Mouse (Mus musculus) heart, embryonic 10.5 days (tissue): Measurements from ENCODE around the gene Ccdc3. TPM values are rescaled to one million over a fixed set of nuclear protein-coding genes. Genes with fewer than 3 reads are reported as not detected.
"Not testable (repeated sequence)": the region's sequence is repeated elsewhere in the genome, so short reads cannot be mapped to it uniquely, and the experiment has no call there.

ENCODE experiments used
- DNase-seq: peaks from one replicate; pipeline ENCODE4 v3.0.0-alpha.2; 2017; ENCODE audit warnings: low spot score
- H3K27ac ChIP-seq: fragments of 300-500 bp; sonication (generic); 2 replicates; pipeline ENCODE4 v1.5.1; 2016; ENCODE audit warnings: mild to moderate bottlenecking
- H3K27me3 ChIP-seq: fragments of 300-500 bp; sonication (generic); 2 replicates; pipeline ENCODE4 v1.6.1; 2016; ENCODE audit warnings: mild to moderate bottlenecking; ENCODE audit not compliant: poor library complexity, insufficient read depth, severe bottlenecking
- H3K36me3 ChIP-seq: fragments of 300-500 bp; sonication (generic); 2 replicates; pipeline ENCODE4 v1.6.1; 2016; ENCODE audit warnings: mild to moderate bottlenecking, moderate library complexity
- H3K4me1 ChIP-seq: fragments of 300-500 bp; sonication (generic); 2 replicates; pipeline ENCODE4 v1.6.1; 2016; ENCODE audit warnings: mild to moderate bottlenecking
- H3K4me3 ChIP-seq: fragments of 300-500 bp; sonication (generic); 2 replicates; pipeline ENCODE4 v1.5.1; 2016; ENCODE audit warnings: mild to moderate bottlenecking, moderate library complexity
- H3K9me3 ChIP-seq: fragments of 300-500 bp; sonication (generic); 2 replicates; pipeline ENCODE4 v1.6.1; 2016; ENCODE audit warnings: mild to moderate bottlenecking, moderate library complexity
- WGBS: fragments of 180-500 bp; shearing (Covaris S2); methylation state at CpG from one replicate; pipeline ENCODE4 v1.1.7; 2016; 5-methylcytosine and 5-hydroxymethylcytosine counted together
- polyA plus RNA-seq: library from polyadenylated mRNA; unstranded; fragments of >200 nt; fragmentation: Nextera tagmentation; extraction: Ambion mirVana; gene quantifications from 2 replicates; pipeline ENCODE4 v1.2.1, GENCODE M21; 2016

Ccdc3 gene
- polyA plus RNA-seq, 1 experiment from 2014 or later: 5.3 TPM

DNA sequence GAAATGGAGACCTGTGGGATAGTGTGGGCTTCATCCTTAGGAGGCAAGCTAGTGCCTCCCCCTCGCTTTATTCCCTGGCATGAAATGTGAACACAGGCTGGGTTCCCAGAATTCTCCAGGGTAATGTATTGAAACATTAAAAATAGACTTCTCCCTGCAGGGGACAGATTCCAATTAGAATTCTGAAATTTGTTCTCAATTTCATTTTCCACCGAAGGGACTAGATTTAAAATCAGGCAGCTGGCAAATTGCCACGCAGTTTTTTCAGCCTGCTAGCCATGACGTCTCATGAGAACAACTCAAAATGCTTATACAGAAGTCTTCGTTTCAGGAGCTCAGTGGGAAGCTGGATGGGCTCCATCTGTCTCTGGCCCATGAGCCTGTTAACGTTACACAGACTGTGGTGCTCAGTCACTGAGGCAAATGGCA is 103.9 kb downstream of the Ccdc3 start:
- no peak overlapping the region for H3K4me3 ChIP-seq
- no peaks in the 10 kb centered on the region for H3K27me3 ChIP-seq
- DNase-seq: no peak
- no peaks in the 10 kb centered on the region for H3K9me3 ChIP-seq
- H3K36me3 ChIP-seq: no peaks in the 10 kb centered on the region
- no peaks in the 10 kb centered on the region for H3K4me1 ChIP-seq
- no peak overlapping the region for H3K27ac ChIP-seq
- WGBS: 72% methylated on average over 6 of the region's 6 CpGs

DNA sequence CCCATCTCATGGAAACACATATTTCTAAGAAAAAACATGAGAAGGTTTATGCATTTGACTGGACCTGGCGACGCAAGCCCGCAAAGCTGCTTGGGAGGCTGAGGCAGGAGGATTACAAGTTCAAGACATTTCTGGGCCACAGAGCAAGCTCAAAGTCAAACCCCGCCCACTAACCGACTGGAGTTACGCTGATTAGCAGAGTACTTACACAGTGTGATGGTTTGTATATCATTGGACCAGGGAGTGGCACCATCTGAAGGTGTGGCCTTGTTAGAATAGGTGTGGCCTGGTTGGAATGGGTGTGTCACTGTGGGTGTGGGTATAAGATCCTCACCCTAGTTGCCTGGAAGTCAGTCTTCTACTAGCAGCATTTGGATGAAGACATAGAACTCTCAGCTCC is 111.6 kb downstream of the Ccdc3 start:
- H3K4me1 ChIP-seq, DNase-seq, H3K36me3 ChIP-seq, H3K4me3 ChIP-seq, H3K27ac ChIP-seq, H3K9me3 ChIP-seq, H3K27me3 ChIP-seq: not testable (repeated sequence)
- 95% methylated on average over 6 of the region's 6 CpGs for WGBS

DNA sequence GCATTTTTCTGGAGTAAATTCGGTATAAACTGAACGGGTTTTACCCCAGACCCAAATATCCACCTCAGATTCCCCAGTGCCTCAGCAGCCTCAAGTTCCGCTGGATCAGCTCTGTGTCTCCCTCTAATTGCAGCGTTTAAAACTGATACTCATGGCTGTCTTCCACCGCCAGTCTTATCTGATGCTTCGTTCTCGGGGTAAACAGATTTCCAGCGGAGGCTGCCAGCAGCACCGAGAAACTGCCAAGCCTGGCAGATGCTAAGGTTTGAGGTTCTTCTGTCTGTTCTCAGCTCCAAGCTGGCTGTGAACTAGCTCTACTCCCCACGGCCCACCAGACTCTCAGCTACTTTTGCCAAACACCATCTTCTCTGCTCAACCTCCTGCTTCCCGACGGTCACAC is 112.4 kb downstream of the Ccdc3 start:
- DNase-seq: no peak

DNA sequence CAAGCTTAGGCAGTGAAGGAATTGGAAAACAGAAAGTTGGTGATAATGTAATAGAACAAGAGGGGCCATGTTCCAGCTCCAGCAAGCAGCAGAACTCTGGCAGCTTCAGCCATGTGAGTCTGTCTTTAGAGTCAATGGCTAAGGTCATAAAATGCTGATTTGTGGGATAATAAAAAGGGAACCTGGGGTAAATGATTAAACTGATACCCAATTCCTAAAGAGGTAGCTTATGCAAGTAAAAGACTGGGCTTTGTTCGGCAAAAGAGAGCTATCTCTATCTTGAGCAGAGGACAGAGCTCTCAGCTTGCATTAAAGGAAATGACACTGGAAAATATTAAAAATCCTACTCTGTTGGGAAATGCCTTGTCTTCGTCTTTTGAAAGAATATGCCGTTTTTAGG is 120.7 kb downstream of the Ccdc3 start:
- no peak overlapping the region for H3K27ac ChIP-seq
- no peaks in the 10 kb centered on the region for H3K36me3 ChIP-seq
- no peak overlapping the region for H3K4me3 ChIP-seq
- no peaks in the 10 kb centered on the region for H3K9me3 ChIP-seq
- DNase-seq: no peak
- 77% methylated on average over 3 of the region's 3 CpGs for WGBS
- H3K27me3 ChIP-seq: no peaks in the 10 kb centered on the region
- no peaks in the 10 kb centered on the region for H3K4me1 ChIP-seq

More for the DNA sequence above, 112.4 kb downstream of the Ccdc3 start:
- H3K9me3 ChIP-seq: no peaks in the 10 kb centered on the region
- no peak overlapping the region for H3K27ac ChIP-seq
- H3K27me3 ChIP-seq: no peaks in the 10 kb centered on the region
- 50% methylated on average over 12 of the region's 12 CpGs for WGBS
- no peaks in the 10 kb centered on the region for H3K36me3 ChIP-seq
- H3K4me3 ChIP-seq: no peak overlapping the region
- no peaks in the 10 kb centered on the region for H3K4me1 ChIP-seq

- H3K9me3 ChIP-seq: no peaks in the 10 kb centered on the region
- no peaks in the 10 kb centered on the region for H3K27me3 ChIP-seq
- 82% methylated on average over 2 of the region's 2 CpGs for WGBS
- no peaks in the 10 kb centered on the region for H3K36me3 ChIP-seq
- no peak overlapping the region for H3K4me3 ChIP-seq
- no peak overlapping the region for H3K27ac ChIP-seq
- DNase-seq: no peak
- H3K4me1 ChIP-seq: no peaks in the 10 kb centered on the region
Measured at GRCm38 (mm10) chr2:5262279-5262678, 124.7 kb downstream of the Ccdc3 start.

GRCm38 (mm10) chr2:5267980-5268379 is 130.4 kb downstream of the Ccdc3 start:
- Histone ChIP-seq H3K27me3 (no peaks in the 10 kb centered on the region), H3K9me3 (no peaks in the 10 kb centered on the region), H3K36me3 (no peaks in the 10 kb centered on the region), H3K27ac (no peak overlapping the region), H3K4me3 (no peak overlapping the region), H3K4me1 (no peaks in the 10 kb centered on the region)
- 83% methylated on average over 2 of the region's 2 CpGs for WGBS
- DNase-seq: no peak

Other genes with a start within 250 kb of the Ccdc3 start
- 59.7 and 84.7 TPM in 2 replicates for gene Phyh, start 218.8 kb upstream of the Ccdc3 start, polyA plus RNA-seq
- not detected in 2 replicates for gene Ucma, start 161.7 kb upstream of the Ccdc3 start, polyA plus RNA-seq
- 31.8 and 43.5 TPM in 2 replicates for gene Mcm10, start 125.0 kb upstream of the Ccdc3 start, polyA plus RNA-seq
- 10.0 and 13.2 TPM in 2 replicates for gene Optn, start 73.7 kb upstream of the Ccdc3 start, polyA plus RNA-seq